ENCODE assay signal across 30 mouse cellular contexts in genomic region chr4:14106166-14106565, GRCm38 (mm10).
A peak's percentile ranks its signal among the peaks of the same experiment; 100 is the strongest.
DNase-seq lines count a peak whose midpoint lies in the region; ATAC-seq and TF ChIP-seq lines count a peak whose summit lies in the region.
"Had no signal": no experiment of that assay in that cellular context is flagged by ENCODE, and none has a peak within 500 bp of the region (broad histone marks: within the 10 kb centered on the region; RNA-seq: fewer than 3 reads in every experiment).

No protein-coding gene starts in this region.

- WGBS in forebrain, embryonic 12.5 days = 26% methylated on average over 1 of the region's 1 CpGs
- 67% methylated on average over 1 of the region's 1 CpGs for WGBS in forebrain, embryonic 10.5 days
- WGBS in forebrain, embryonic 15.5 days = 14% methylated on average over 1 of the region's 1 CpGs

- peaks cover 8% of the 10 kb centered on the region for H3K4me1 ChIP-seq in forebrain, embryonic 12.5 days
- H3K4me1 ChIP-seq in forebrain, embryonic 10.5 days = peaks cover 35% of the 10 kb centered on the region
- peaks cover 16% of the 10 kb centered on the region for H3K4me1 ChIP-seq in forebrain, embryonic 15.5 days
- H3K4me1 ChIP-seq: embryonic facial prominence, embryonic 13.5 days; heart, embryonic 12.5 days; heart, embryonic 15.5 days had no signal

- H3K9ac ChIP-seq in forebrain, embryonic 12.5 days = no peak overlapping the region
- no peak overlapping the region for H3K9ac ChIP-seq in forebrain, embryonic 15.5 days (replicated peaks)
- H3K9ac ChIP-seq: embryonic facial prominence, embryonic 13.5 days; heart, embryonic 12.5 days; heart, embryonic 15.5 days; hindbrain, embryonic 14.5 days had no signal

- H3K9me3 ChIP-seq in forebrain, embryonic 12.5 days = no peaks in the 10 kb centered on the region
- H3K9me3 ChIP-seq in forebrain, embryonic 10.5 days = no peaks in the 10 kb centered on the region
- no peaks in the 10 kb centered on the region for H3K9me3 ChIP-seq in forebrain, embryonic 15.5 days
- H3K9me3 ChIP-seq: embryonic facial prominence, embryonic 10.5 days; embryonic facial prominence, embryonic 13.5 days; G1E; heart, embryonic 12.5 days; heart, embryonic 15.5 days had no signal

- TF ChIP-seq CTCF in brain, embryonic 14.5 days (IDR thresholded peaks at IDR 0.05; ENCODE audit: borderline replicate concordance, extremely low read depth, insufficient read depth, insufficient read length) = no peak

- H3K36me3 ChIP-seq in forebrain, embryonic 12.5 days (replicated peaks) = no peaks in the 10 kb centered on the region
- no peaks in the 10 kb centered on the region for H3K36me3 ChIP-seq in forebrain, embryonic 10.5 days (replicated peaks)
- no peaks in the 10 kb centered on the region for H3K36me3 ChIP-seq in forebrain, embryonic 15.5 days
- H3K36me3 ChIP-seq: embryonic facial prominence, embryonic 10.5 days; embryonic facial prominence, embryonic 13.5 days; G1E; heart, embryonic 12.5 days; heart, embryonic 15.5 days had no signal

- no peaks in the 10 kb centered on the region for H3K27me3 ChIP-seq in forebrain, embryonic 12.5 days
- no peaks in the 10 kb centered on the region for H3K27me3 ChIP-seq in forebrain, embryonic 10.5 days (ENCODE audit: poor library complexity, severe bottlenecking)
- H3K27me3 ChIP-seq in forebrain, embryonic 15.5 days = no peaks in the 10 kb centered on the region
- H3K27me3 ChIP-seq: CH12.LX; embryonic facial prominence, embryonic 13.5 days; heart, embryonic 12.5 days; heart, embryonic 15.5 days had no signal

- no peak for DNase-seq in forebrain, embryonic 10.5 days (ENCODE audit: extremely low spot score, low spot score)
- peak; percentile 82 for DNase-seq in brain, embryonic 14.5 days (ENCODE audit: low read depth)
- DNase-seq in heart, postnatal 10 days = no peak
- no peak for DNase-seq in layer of hippocampus, postnatal 25 days (ENCODE audit: extremely low spot score in 1 of 2, low spot score in 1 of 2)
- DNase-seq: adrenal gland, adult 2 months; adrenal gland, postnatal 14 days; B cell, adult 2 months; cerebellum, adult 11-12 months; cerebellum, adult 8-10 months; cerebellum, postnatal 10 days; cerebellum, postnatal 36 days; embryo, embryonic 11 days; gastrocnemius, postnatal 25 days; heart, adult 18-20 months; heart, postnatal 14 days; heart, postnatal 4 days; kidney, adult 18-20 months had no signal

- H3K4me3 ChIP-seq in forebrain, embryonic 12.5 days (replicated peaks) = no peak overlapping the region
- no peak overlapping the region for H3K4me3 ChIP-seq in forebrain, embryonic 10.5 days
- no peak overlapping the region for H3K4me3 ChIP-seq in forebrain, embryonic 15.5 days
- H3K4me3 ChIP-seq: embryonic facial prominence, embryonic 10.5 days; embryonic facial prominence, embryonic 13.5 days; erythroblast, embryonic 14.5 days; heart, embryonic 12.5 days; heart, embryonic 15.5 days had no signal

- no peak overlapping the region for H3K27ac ChIP-seq in forebrain, embryonic 12.5 days
- no peak overlapping the region for H3K27ac ChIP-seq in forebrain, embryonic 10.5 days
- no peak overlapping the region for H3K27ac ChIP-seq in forebrain, embryonic 15.5 days (replicated peaks)
- H3K27ac ChIP-seq: embryonic facial prominence, embryonic 10.5 days; embryonic facial prominence, embryonic 13.5 days; heart, embryonic 15.5 days; hindbrain, embryonic 14.5 days; hindbrain, postnatal 0 days had no signal

- intact Hi-C loops in heart, postnatal 10 days (cut with DNase I) = no loop called here

- TF ChIP-seq POLR2A in brain, embryonic 14.5 days (IDR thresholded peaks at IDR 0.05; ENCODE audit: borderline replicate concordance, extremely low read depth, insufficient read depth, insufficient read length, poor library complexity, severe bottlenecking) = no peak

- H3K4me2 ChIP-seq in forebrain, embryonic 12.5 days = no peak overlapping the region
- H3K4me2 ChIP-seq in forebrain, embryonic 15.5 days (replicated peaks) = no peak overlapping the region
- H3K4me2 ChIP-seq: embryonic facial prominence, embryonic 13.5 days; heart, embryonic 12.5 days; heart, embryonic 15.5 days; hindbrain, embryonic 14.5 days had no signal

- peak; percentile 61; the same call in 1 of the 2 replicates for ATAC-seq in forebrain, embryonic 12.5 days (ENCODE audit: low FRiP score)
- peak; percentile 57; the same call in 1 of the 2 replicates for ATAC-seq in forebrain, embryonic 15.5 days (replicated peaks)
- ATAC-seq: hindbrain, postnatal 0 days; inflammation-experienced regulatory T-cells, adult 6 months; intestine, embryonic 16.5 days had no signal
